Mouse (Mus musculus) myocyte (in vitro differentiated cells): Measurements from ENCODE around the gene Prss43. TPM values are rescaled to one million over a fixed set of nuclear protein-coding genes. Genes with fewer than 3 reads are reported as not detected.

Source experiments
- polyA plus RNA-seq: library from polyadenylated mRNA; unstranded; fragments of >200 nt; fragmentation: generic; extraction: Trizol; gene quantifications from one replicate; pipeline ENCODE4 v1.2.1, GENCODE M21; 2012; ENCODE audit warnings: missing spikeins

Gene Prss43
- polyA plus RNA-seq, 1 experiment: not detected

Other genes starting within 250 kb of the Prss43 start
- 66.9 TPM for gene Nradd, start 202.2 kb upstream of the Prss43 start, polyA plus RNA-seq
- 3.3 TPM for gene Nbeal2, start 172.5 kb upstream of the Prss43 start, polyA plus RNA-seq
- gene Ccdc12, start 170.2 kb upstream of the Prss43 start, polyA plus RNA-seq: 59.2 TPM
- 0.22 TPM for gene Myl3, start 84.8 kb upstream of the Prss43 start, polyA plus RNA-seq
- 0.20 TPM for gene Pth1r, start 79.5 kb upstream of the Prss43 start, polyA plus RNA-seq
- not detected for gene Prss42, start 28.5 kb upstream of the Prss43 start, polyA plus RNA-seq
- not detected for gene Prss44, start 12.7 kb upstream of the Prss43 start, polyA plus RNA-seq
- gene Prss45, start 7.9 kb downstream of the Prss43 start, polyA plus RNA-seq: not detected
- 0.11 TPM for gene Prss46, start 17.8 kb downstream of the Prss43 start, polyA plus RNA-seq
- gene Prss50, start 31.3 kb downstream of the Prss43 start, polyA plus RNA-seq: 0.02 TPM
- gene Als2cl, start 53.2 kb downstream of the Prss43 start, polyA plus RNA-seq: 2.5 TPM
- 0.02 TPM for gene Tmie, start 53.4 kb downstream of the Prss43 start, polyA plus RNA-seq
- not detected for gene Fam240a, start 90.2 kb downstream of the Prss43 start, polyA plus RNA-seq
- not detected for gene Tdgf1, start 119.5 kb downstream of the Prss43 start, polyA plus RNA-seq
- gene Lrrc2, start 124.9 kb downstream of the Prss43 start, polyA plus RNA-seq: 0.49 TPM
- not detected for gene Rtp3, start 163.9 kb downstream of the Prss43 start, polyA plus RNA-seq
- gene Ltf, start 192.6 kb downstream of the Prss43 start, polyA plus RNA-seq: not detected
- 0.12 TPM for gene Ccrl2, start 230.8 kb downstream of the Prss43 start, polyA plus RNA-seq